Mouse (Mus musculus): Measurements from ENCODE around the gene Tas2r122. TPM values are rescaled to one million over a fixed set of nuclear protein-coding genes. Genes with fewer than 3 reads are reported as not detected.
"Not testable (repeated sequence)": the region's sequence is repeated elsewhere in the genome, so short reads cannot be mapped to it uniquely, and the experiment has no call there.

Tas2r122 gene
- total RNA-seq (2021), result not detected
- long read RNA-seq, experiment 1, result 0 reads
- long read RNA-seq, experiment 2, result 0 reads

DNA sequence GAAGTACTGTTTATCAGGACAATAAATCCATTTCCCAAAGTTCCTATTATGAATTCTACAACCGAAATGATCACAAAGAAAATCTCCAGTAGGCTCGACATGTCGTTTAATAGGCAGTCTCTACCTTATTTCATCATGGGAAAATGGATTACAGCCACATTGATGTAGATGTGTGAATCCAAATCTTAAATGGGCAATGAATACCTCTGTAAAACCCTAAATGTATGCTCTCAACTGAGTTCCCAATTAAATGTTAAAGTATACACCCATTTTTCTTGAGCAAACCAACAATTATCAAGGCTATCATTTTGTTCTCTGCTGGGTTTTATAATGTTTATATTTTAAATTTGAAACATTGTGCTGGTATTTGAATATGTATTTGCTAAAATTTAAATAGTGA lies at the start of gene Tas2r122:
TSS of gene Tas2r122 (minus strand) at position 101 of the 400 bp plus-strand sequence.
- DNase-seq (ENCODE audit: low spot score in 2 of 2), result no peak

DNA sequence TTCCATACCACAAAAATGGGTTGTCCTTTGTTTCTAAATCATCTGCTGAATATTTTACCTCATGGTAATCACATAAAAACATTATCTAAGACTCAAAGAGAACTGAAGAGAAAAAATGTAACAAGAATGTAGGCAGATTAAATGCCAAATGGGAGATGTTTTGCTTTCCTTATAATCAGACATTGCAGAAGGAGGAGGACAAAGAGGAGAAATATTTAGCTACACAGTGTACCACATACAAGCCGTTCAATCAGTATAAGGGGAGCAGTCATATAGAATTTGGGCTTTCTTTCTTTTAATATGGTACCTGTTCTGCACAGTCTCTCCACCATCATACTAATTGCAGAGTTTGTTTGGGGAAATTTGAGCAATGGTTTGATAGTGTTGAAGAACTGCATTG lies 42.7 kb upstream of the Tas2r122 start, which contains the start of gene Tas2r124:
TSS of gene Tas2r124 (plus strand) at position 301 of the 400 bp plus-strand sequence.
- no peak for DNase-seq (ENCODE audit: low spot score in 2 of 2)

DNA sequence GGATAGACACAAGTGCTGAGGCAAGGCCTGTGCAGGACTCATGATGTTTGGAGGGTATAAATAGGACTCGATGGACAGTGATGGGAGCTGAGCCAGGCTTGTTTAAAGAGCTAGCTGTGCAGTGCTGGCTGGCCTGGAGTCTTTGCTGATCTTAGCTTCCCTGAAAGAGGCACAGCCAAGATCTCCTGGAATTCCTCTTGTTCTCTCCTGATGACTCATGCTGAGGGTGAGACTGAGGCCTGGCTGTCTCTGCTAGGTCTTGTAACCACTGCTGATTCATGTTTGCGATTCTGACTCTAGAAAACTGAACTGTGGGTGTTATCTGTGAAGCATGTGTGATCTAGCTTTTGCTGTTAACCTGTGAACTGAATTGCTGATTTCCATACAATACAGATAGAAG lies 38.5 kb upstream of the Tas2r122 start:
- DNase-seq (ENCODE audit: low spot score in 2 of 2), result no peak

GRCm38 (mm10) chr6:132737935-132738334 lies 26.2 kb upstream of the Tas2r122 start, which contains the start of gene Tas2r115:
Gene Tas2r115 (minus strand): TSS chr6:132738035.
- DNase-seq (ENCODE audit: low spot score in 2 of 2), result no peak

DNA sequence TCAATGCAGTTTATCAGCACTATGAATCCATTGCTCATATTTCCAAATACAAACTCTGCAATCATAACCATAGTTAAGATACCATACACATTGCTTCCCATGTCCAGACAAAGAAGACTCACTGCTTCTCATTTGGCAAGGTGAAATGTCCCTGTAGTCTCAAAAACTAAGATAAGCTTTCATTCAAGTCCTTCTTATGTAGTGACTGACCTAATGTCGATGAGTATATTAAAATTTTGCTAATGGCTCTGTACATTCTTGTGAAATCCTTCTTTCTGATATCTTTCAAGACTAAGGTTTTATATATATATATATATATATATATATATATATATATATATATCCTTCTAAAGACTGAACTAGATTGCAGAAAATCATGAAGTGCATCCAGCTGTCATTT lies 10.8 kb downstream of the Tas2r122 start, which contains the start of gene Tas2r121:
TSS of gene Tas2r121 (minus strand) at position 101 of the 400 bp plus-strand sequence.
- DNase-seq (ENCODE audit: low spot score in 2 of 2), result no peak

GRCm38 (mm10) chr6:132691596-132691995 lies 20.1 kb downstream of the Tas2r122 start:
- not testable (repeated sequence) for DNase-seq (ENCODE audit: low spot score in 2 of 2)

Other genes starting within 250 kb of the Tas2r122 start
- not detected for gene Prh1, start 142.1 kb downstream of the Tas2r122 start, total RNA-seq (2021)
- not detected for gene Prp2, start 116.0 kb downstream of the Tas2r122 start, total RNA-seq (2021)
- not detected for gene A630073D07Rik, start 60.4 kb downstream of the Tas2r122 start, total RNA-seq (2021)
- gene Tas2r120, start 55.0 kb downstream of the Tas2r122 start, total RNA-seq (2021), result not detected
- gene Tas2r121, start 10.9 kb downstream of the Tas2r122 start, total RNA-seq (2021), result not detected
- not detected for gene Tas2r115, start 26.1 kb upstream of the Tas2r122 start, total RNA-seq (2021)
- not detected for gene Tas2r124, start 42.8 kb upstream of the Tas2r122 start, total RNA-seq (2021)
- not detected for gene Tas2r102, start 50.2 kb upstream of the Tas2r122 start, total RNA-seq (2021)
- gene Tas2r136, start 66.2 kb upstream of the Tas2r122 start, total RNA-seq (2021), result not detected
- not detected for gene Tas2r117, start 90.9 kb upstream of the Tas2r122 start, total RNA-seq (2021)
- gene Tas2r123, start 135.2 kb upstream of the Tas2r122 start, total RNA-seq (2021), result not detected
- gene Tas2r116, start 143.5 kb upstream of the Tas2r122 start, total RNA-seq (2021), result not detected
- not detected for gene Tas2r110, start 156.1 kb upstream of the Tas2r122 start, total RNA-seq (2021)
- not detected for gene Tas2r113, start 181.1 kb upstream of the Tas2r122 start, total RNA-seq (2021)
- gene Tas2r125, start 197.7 kb upstream of the Tas2r122 start, total RNA-seq (2021), result not detected
- not detected for gene Tas2r129, start 239.2 kb upstream of the Tas2r122 start, total RNA-seq (2021)
- not detected for gene Tas2r131, start 246.0 kb upstream of the Tas2r122 start, total RNA-seq (2021)